Mouse (Mus musculus) forebrain, embryonic 16.5 days (tissue): ENCODE data around the gene Ralgapa1. TPM values are rescaled to one million over a fixed set of nuclear protein-coding genes. Genes with fewer than 3 reads are reported as not detected.
A peak's percentile ranks its signal among the peaks of the same experiment; 100 is the strongest.
"Not testable (repeated sequence)": the region's sequence is repeated elsewhere in the genome, so short reads cannot be mapped to it uniquely, and the experiment has no call there.

Experiments
- ATAC-seq: fragments of 200-750 bp; cut with Nextera tagmentation; 2 replicates; pipeline ENCODE4 v1.8.0; 2017; ENCODE audit warnings: mild to moderate bottlenecking, moderate library complexity
- H3K27ac ChIP-seq: fragments of 300-500 bp; sonication (generic); 2 replicates; pipeline ENCODE4 v1.5.1; 2014; ENCODE audit warnings: low read length, control low read depth
- H3K27me3 ChIP-seq: fragments of 300-500 bp; sonication (generic); replicated peaks from 2 replicates; pipeline ENCODE4 v1.6.1; 2014; ENCODE audit warnings: low read length; ENCODE audit not compliant: control insufficient read depth, insufficient read depth
- H3K36me3 ChIP-seq: fragments of 300-500 bp; sonication (generic); 2 replicates; pipeline ENCODE4 v1.6.1; 2014; ENCODE audit not compliant: control insufficient read depth, insufficient read depth
- H3K4me1 ChIP-seq: fragments of 300-500 bp; sonication (generic); replicated peaks from 2 replicates; pipeline ENCODE4 v1.6.1; 2014; ENCODE audit warnings: low read length; ENCODE audit not compliant: control insufficient read depth, insufficient read depth
- H3K4me2 ChIP-seq: fragments of 300-500 bp; sonication (generic); 2 replicates; pipeline ENCODE4 v1.6.1; 2014; ENCODE audit warnings: mild to moderate bottlenecking, low read length, control low read depth
- H3K4me3 ChIP-seq: fragments of 300-500 bp; sonication (generic); replicated peaks from 2 replicates; pipeline ENCODE4 v1.5.1; 2014; ENCODE audit warnings: mild to moderate bottlenecking, low read length, control low read depth
- H3K9ac ChIP-seq: fragments of 300-500 bp; sonication (generic); replicated peaks from 2 replicates; pipeline ENCODE4 v1.6.1; 2014; ENCODE audit warnings: low read depth, low read length, control low read depth
- H3K9me3 ChIP-seq: fragments of 300-500 bp; sonication (generic); 2 replicates; pipeline ENCODE4 v1.6.1; 2016; ENCODE audit warnings: low read length; ENCODE audit not compliant: control insufficient read depth
- WGBS: fragments of 180-500 bp; shearing (Covaris S2); extraction: QIAGEN DNeasy Blood & Tissue Kit; methylation state at CpG from one replicate; pipeline ENCODE4 v1.1.7; 2014; 5-methylcytosine and 5-hydroxymethylcytosine counted together
- polyA plus RNA-seq: library from polyadenylated mRNA; unstranded; fragments of >200 nt; fragmentation: Nextera tagmentation; extraction: Ambion mirVana; gene quantifications from 2 replicates; pipeline ENCODE4 v1.2.1, GENCODE M21; 2015

The Ralgapa1 gene
- polyA plus RNA-seq, 1 experiment from 2014 or later = 21.9 TPM

DNA sequence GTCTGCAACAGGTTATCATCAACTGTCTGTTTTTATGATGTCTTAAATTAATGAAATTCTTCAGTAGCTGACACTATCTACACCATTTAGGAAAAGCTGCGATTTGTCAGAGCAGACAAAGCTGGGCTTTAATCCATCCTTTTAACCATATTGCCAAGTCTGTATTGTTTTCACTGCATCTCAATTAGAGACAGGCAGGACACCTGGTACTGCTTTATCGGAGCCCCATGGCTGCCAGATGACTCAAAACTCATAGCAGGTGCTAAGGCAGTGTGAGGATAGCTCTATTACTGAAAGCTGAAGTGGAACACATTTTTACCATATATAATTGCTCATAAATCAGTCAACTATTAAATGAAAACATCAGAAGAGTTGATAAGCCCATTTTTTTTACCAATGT, 200.6 kb downstream of the Ralgapa1 start:
- H3K27me3 ChIP-seq = no peaks in the 10 kb centered on the region
- H3K4me3 ChIP-seq = no peak overlapping the region
- 13% methylated on average over 2 of the region's 2 CpGs for WGBS
- H3K9me3 ChIP-seq = no peaks in the 10 kb centered on the region
- no peak overlapping the region for H3K4me2 ChIP-seq
- 0 out of 2 replicates have a peak, but pooled peaks have one; percentile 18 for ATAC-seq
- peaks cover 10% of the 10 kb centered on the region for H3K4me1 ChIP-seq
- no peaks in the 10 kb centered on the region for H3K36me3 ChIP-seq
- no peak overlapping the region for H3K9ac ChIP-seq
- H3K27ac ChIP-seq = no peak overlapping the region

GRCm38 (mm10) chr12:55610812-55611211, 210.2 kb downstream of the Ralgapa1 start:
- ATAC-seq = no peak
- H3K4me1 ChIP-seq = no peaks in the 10 kb centered on the region
- no peak overlapping the region for H3K4me2 ChIP-seq
- no peaks in the 10 kb centered on the region for H3K27me3 ChIP-seq
- no peaks in the 10 kb centered on the region for H3K36me3 ChIP-seq
- no peak overlapping the region for H3K4me3 ChIP-seq
- H3K27ac ChIP-seq = no peak overlapping the region
- H3K9me3 ChIP-seq = no peaks in the 10 kb centered on the region
- no peak overlapping the region for H3K9ac ChIP-seq
- 83% methylated on average over 2 of the region's 2 CpGs for whole genome bisulfite sequencing

DNA sequence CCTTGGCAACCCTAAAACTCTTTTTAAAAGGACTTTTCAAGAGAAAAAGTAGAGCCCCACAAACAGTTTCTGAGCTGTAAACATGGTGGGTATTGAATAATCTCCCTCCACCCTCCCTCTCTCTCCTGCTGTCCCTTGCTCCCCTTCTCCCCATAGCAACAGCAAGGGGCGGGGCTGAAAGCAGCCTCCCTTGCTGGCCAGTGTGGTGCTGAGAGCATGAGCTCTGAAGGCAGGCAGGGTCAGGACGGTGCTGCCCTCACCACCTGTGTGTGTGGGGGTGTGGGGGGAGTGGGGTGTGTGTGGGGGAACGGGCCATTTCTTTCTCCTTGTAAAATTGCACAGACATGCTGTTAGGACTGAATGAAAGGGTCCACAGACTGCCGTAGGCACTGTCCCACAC, 213.1 kb downstream of the Ralgapa1 start:
- Histone ChIP-seq H3K9ac (no peak overlapping the region), H3K9me3 (no peaks in the 10 kb centered on the region), H3K27ac (no peak overlapping the region), H3K27me3 (no peaks in the 10 kb centered on the region), H3K4me2 (no peak overlapping the region), H3K4me3 (no peak overlapping the region), H3K36me3 (no peaks in the 10 kb centered on the region), H3K4me1 (no peaks in the 10 kb centered on the region)
- 13% methylated on average over 4 of the region's 4 CpGs for WGBS
- no peak for ATAC-seq

- H3K4me2 ChIP-seq = no peak overlapping the region
- WGBS = 82% methylated on average over 3 of the region's 3 CpGs
- no peak overlapping the region for H3K27ac ChIP-seq
- H3K9me3 ChIP-seq = no peaks in the 10 kb centered on the region
- peaks cover 12% of the 10 kb centered on the region for H3K4me1 ChIP-seq
- no peak overlapping the region for H3K9ac ChIP-seq
- no peaks in the 10 kb centered on the region for H3K36me3 ChIP-seq
- peaks cover 21% of the 10 kb centered on the region for H3K27me3 ChIP-seq
- no peak overlapping the region for H3K4me3 ChIP-seq
- ATAC-seq = no peak
Observed at GRCm38 (mm10) chr12:55604411-55604810, 216.6 kb downstream of the Ralgapa1 start.

GRCm38 (mm10) chr12:55600503-55600994, 220.4 kb downstream of the Ralgapa1 start:
- no peak overlapping the region for H3K27ac ChIP-seq
- no peaks in the 10 kb centered on the region for H3K9me3 ChIP-seq
- H3K27me3 ChIP-seq = peaks cover 47% of the 10 kb centered on the region
- H3K9ac ChIP-seq = no peak overlapping the region
- WGBS = 2% methylated on average over 42 of the region's 42 CpGs
- peak overlapping the region; percentile 93 for H3K4me2 ChIP-seq
- peaks cover 24% of the 10 kb centered on the region for H3K4me1 ChIP-seq
- ATAC-seq = 0 out of 2 replicates have a peak, but pooled peaks have one; percentile 0
- no peaks in the 10 kb centered on the region for H3K36me3 ChIP-seq
- peak overlapping the region; percentile 57 for H3K4me3 ChIP-seq

DNA sequence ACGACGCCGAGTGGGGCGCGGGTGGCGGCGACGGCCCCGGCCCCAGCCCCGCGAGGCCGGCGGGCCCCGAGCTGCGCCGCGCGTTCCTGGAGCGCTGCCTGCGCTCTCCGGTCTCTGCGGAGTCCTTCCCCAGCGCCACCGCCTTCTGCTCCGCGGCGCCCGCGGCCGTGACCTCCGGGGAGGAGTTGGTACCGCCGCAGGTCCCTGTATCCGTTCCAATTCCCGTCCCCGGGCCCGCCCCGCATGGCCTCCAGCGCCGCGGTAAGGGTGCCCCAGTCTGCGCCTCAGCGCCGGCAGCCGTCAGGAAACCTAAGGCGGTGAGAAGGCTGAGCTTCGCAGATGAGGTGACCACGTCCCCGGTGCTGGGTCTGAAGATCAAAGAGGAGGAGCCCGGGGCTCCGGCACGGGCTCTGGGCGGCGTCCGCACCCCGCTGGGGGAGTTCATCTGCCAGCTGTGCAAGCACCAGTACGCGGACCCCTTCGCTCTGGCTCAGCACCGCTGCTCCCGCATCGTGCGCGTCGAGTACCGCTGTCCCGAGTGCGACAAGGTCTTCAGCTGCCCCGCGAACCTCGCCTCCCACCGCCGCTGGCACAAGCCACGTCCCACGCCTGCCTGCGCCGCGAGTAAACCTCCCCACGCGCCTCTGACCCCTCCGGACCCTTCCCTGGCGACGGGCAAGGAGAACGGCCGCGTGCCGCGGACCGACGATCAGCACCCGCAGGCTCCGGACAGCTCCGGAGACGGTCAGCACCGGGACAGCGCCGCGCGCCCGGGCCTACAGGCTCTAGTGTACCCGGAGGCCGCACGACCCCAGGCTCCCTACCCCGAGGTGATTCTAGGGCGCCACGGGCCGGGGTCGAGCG, 221.1 kb downstream of the Ralgapa1 start:
- no peak overlapping the region for H3K27ac ChIP-seq
- peak overlapping the region; percentile 57 for H3K4me3 ChIP-seq
- WGBS = under 1% methylated on average over 91 of the region's 109 CpGs
- peak overlapping the region; percentile 52 for H3K9ac ChIP-seq
- peak; percentile 61 for ATAC-seq
- H3K36me3 ChIP-seq = no peaks in the 10 kb centered on the region
- peaks cover 47% of the 10 kb centered on the region for H3K27me3 ChIP-seq
- peak overlapping the region; percentile 93 for H3K4me2 ChIP-seq
- no peaks in the 10 kb centered on the region for H3K9me3 ChIP-seq
- peaks cover 24% of the 10 kb centered on the region for H3K4me1 ChIP-seq

GRCm38 (mm10) chr12:55598887-55599561, 221.9 kb downstream of the Ralgapa1 start, which contains the start of gene Insm2:
TSS of gene Insm2 (plus strand) at chr12:55599427.
- no peaks in the 10 kb centered on the region for H3K9me3 ChIP-seq
- no peak within 1 kb of the TSS for H3K27ac ChIP-seq
- H3K9ac ChIP-seq = peak within 1 kb of the TSS; percentile 52
- under 1% methylated on average over 71 of the region's 77 CpGs for WGBS
- peaks cover 47% of the 10 kb centered on the region for H3K27me3 ChIP-seq
- peaks cover 24% of the 10 kb centered on the region for H3K4me1 ChIP-seq
- peak within 1 kb of the TSS; percentile 93 for H3K4me2 ChIP-seq
- peak; percentile 81 for ATAC-seq
- no peaks in the 10 kb centered on the region for H3K36me3 ChIP-seq
- H3K4me3 ChIP-seq = peak within 1 kb of the TSS; percentile 57

- Histone ChIP-seq H3K4me1 (peaks cover 24% of the 10 kb centered on the region), H3K9ac (no peak overlapping the region), H3K4me3 (peak overlapping the region; percentile 57), H3K4me2 (peak overlapping the region; percentile 93), H3K9me3 (no peaks in the 10 kb centered on the region), H3K36me3 (no peaks in the 10 kb centered on the region), H3K27me3 (peaks cover 47% of the 10 kb centered on the region), H3K27ac (no peak overlapping the region)
- WGBS = 2% methylated on average over 7 of the region's 7 CpGs
- ATAC-seq = no peak
Observed at GRCm38 (mm10) chr12:55598537-55598886, 222.5 kb downstream of the Ralgapa1 start.

- H3K27ac ChIP-seq, H3K4me2 ChIP-seq, H3K4me3 ChIP-seq, H3K4me1 ChIP-seq, H3K36me3 ChIP-seq, H3K9ac ChIP-seq, ATAC-seq, H3K27me3 ChIP-seq, H3K9me3 ChIP-seq: not testable (repeated sequence)
- WGBS = 51% methylated on average over 9 of the region's 9 CpGs
Observed at GRCm38 (mm10) chr12:55586936-55587335, 234.0 kb downstream of the Ralgapa1 start.
